Mouse (Mus musculus): ENCODE measurements around the gene Hs6st3.

GRCm38 (mm10) chr14:119612793-119613192, 474.7 kb downstream of the Hs6st3 start:
- TF ChIP-seq CTCF (IDR thresholded peaks at IDR 0.05; ENCODE audit: low read depth, low read length): no peak
- no peak for TF ChIP-seq EP300 (IDR thresholded peaks at IDR 0.05; ENCODE audit: insufficient read depth, low read depth, low read length)

All from ES-Bruce4 (cell line).